Mouse (Mus musculus) layer of hippocampus, adult 9-10 months (tissue): ENCODE results near the gene Rhot2.

Experiments used
- DNase-seq: peaks from one replicate; pipeline ENCODE4 v3.0.0; 2022; ENCODE audit warnings: low spot score

The Rhot2 gene

DNA sequence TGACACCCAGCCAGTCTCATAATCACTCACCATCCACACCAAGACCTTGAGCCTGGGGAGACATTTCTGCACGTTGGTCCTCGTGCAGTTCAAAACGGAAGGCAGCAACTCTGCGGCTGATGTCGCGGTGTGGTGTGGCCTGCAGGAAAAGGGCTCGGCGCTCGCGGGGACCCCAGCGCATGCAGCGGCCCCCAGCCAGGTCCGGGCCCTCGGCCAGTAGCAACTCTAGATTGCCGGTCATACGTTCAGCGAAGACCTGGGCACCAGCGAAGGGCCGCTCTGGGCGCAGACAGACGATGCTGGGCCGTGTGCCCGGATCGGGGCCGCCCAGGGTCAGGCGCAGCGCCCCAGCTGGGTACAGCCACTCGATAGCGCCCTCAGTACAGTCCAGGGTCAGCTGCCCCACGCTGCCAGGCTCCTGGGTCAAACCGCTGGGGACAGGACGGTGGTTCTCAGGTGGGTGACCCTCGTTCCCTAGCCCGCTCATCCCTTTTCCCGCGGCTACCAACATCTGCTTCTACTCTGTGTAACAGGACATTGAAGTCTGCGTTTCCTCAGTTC, 48.4 kb downstream of the Rhot2 start:
- DNase-seq = no peak

DNA sequence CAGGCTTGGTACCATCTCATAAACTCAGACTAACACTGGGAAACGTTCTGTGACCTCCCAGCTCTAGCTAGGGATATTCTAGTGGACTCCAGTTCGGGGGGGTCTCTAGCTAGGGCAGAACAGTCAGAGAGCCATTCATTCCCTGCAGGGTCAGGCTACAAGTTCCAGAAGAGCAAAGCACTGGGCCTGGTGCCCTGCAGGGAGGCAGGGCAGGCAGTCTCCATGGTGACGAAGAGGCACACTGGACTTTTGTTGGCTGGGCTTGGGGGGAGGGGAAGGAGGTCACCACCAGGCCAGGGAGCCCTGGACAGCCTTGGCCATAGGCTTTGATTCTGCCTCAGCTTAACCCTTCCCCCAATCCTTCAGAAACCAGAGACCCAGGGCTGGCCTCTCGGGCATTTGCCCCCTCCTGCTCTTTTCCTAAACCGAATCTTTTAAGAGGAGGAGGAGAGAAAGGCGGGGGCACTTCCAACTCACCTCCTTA, 49.0 kb downstream of the Rhot2 start, which contains the start of gene AC134908.4:
AC134908.4 (minus strand) TSS at position 51 of the 484 bp plus-strand sequence.
- no peak for DNase-seq

DNA sequence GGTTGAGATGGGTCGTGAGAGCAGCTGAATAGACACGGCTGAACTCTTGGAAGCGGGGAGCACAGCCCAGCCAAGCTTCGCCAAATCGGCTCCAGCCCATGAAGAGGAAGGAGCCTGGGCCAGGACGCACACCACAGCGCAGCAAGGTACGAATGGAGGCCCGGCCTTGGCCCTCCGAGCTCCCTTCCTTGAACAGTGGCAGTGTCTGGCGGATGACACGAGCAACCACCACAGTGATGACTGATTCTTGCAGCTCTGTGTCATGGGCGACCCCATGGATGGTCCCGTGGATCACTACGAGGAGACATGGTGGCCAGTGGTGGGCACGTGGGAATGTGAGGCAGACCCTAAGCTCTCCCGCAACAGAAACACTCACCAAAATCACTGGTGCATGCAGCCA, 49.7 kb downstream of the Rhot2 start:
- DNase-seq = no peak

DNA sequence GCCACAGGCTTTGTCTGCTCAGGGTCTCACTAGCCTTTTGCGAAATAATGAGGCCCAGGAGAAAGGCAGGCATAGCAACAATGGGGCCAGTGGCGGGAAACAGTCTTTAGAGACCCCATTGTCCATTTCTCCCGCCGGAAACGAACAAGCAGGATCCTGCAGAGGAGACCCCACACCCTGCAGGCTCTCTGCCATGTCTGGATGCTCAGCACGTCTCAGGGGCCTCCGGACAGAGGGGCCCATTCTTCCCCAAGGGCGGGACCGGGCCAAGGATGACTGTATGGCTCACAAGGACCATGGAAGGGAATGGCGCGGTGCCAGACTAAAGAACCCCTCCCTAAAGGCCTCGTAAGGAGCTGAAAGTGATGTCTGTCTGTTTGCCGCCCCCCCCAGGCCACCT, 50.5 kb downstream of the Rhot2 start:
- DNase-seq = no peak

DNA sequence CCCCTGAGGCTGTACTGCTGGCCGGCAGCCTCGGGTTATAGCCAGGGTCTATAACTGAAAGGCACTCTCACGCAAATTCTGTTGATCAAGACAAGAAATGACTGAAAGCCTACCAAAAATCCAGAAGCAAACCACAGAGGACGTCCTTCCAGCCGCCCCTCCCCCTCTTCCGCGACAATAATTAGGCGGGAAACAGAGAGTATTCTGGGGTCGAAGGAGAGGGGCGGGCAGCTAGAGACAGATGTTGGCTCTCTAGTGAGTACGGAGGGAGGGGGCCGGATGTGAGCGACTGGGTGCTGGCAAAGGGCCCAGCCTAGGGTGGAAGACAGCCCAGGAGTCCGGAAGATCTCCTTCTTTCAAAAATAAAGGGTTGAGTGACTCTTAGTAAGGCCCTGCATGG, 52.0 kb downstream of the Rhot2 start, which contains the start of gene Fam173a:
Fam173a (minus strand) TSS at position 287 of the 400 bp plus-strand sequence.
- DNase-seq = no peak

- no peak for DNase-seq
Measured at GRCm38 (mm10) chr17:25791843-25792527, 52.7 kb downstream of the Rhot2 start.

GRCm38 (mm10) chr17:25791320-25791842, 53.3 kb downstream of the Rhot2 start:
- DNase-seq = no peak
